Mouse (Mus musculus) stomach, embryonic 15.5 days (tissue): Measurements from ENCODE around the gene Itpr1. TPM values are rescaled to one million over a fixed set of nuclear protein-coding genes. Genes with fewer than 3 reads are reported as not detected.

Experiments used
- ATAC-seq: fragments of 200-750 bp; cut with Nextera tagmentation; 2 replicates; pipeline ENCODE4 v1.8.0; 2017; ENCODE audit warnings: low read depth, moderate number of reproducible peaks, moderate TSS enrichment; ENCODE audit not compliant: insufficient read depth, low FRiP score
- H3K27ac ChIP-seq: fragments of 300-500 bp; sonication (generic); 2 replicates; pipeline ENCODE4 v1.5.1; 2015; ENCODE audit warnings: mild to moderate bottlenecking, inconsistent platforms
- H3K27me3 ChIP-seq: fragments of 300-500 bp; sonication (generic); replicated peaks from 2 replicates; pipeline ENCODE4 v1.6.1; 2015; ENCODE audit warnings: inconsistent platforms
- H3K36me3 ChIP-seq: fragments of 300-500 bp; sonication (generic); 2 replicates; pipeline ENCODE4 v1.6.1; 2015; ENCODE audit warnings: inconsistent platforms
- H3K4me1 ChIP-seq: fragments of 300-500 bp; sonication (generic); 2 replicates; pipeline ENCODE4 v1.6.1; 2015; ENCODE audit warnings: inconsistent platforms
- H3K4me2 ChIP-seq: fragments of 300-500 bp; sonication (generic); 2 replicates; pipeline ENCODE4 v1.6.1; 2015; ENCODE audit warnings: mild to moderate bottlenecking, inconsistent platforms
- H3K4me3 ChIP-seq: fragments of 300-500 bp; sonication (generic); replicated peaks from 2 replicates; pipeline ENCODE4 v1.5.1; 2015; ENCODE audit warnings: inconsistent platforms
- H3K9ac ChIP-seq: fragments of 300-500 bp; sonication (generic); 2 replicates; pipeline ENCODE4 v1.6.1; 2015; ENCODE audit warnings: inconsistent platforms
- H3K9me3 ChIP-seq: fragments of 300-500 bp; sonication (generic); 2 replicates; pipeline ENCODE4 v1.6.1; 2016; ENCODE audit warnings: inconsistent platforms
- WGBS: fragments of 180-500 bp; shearing (Covaris S2); methylation state at CpG from one replicate; pipeline ENCODE4 v1.1.7; 2015; 5-methylcytosine and 5-hydroxymethylcytosine counted together
- polyA plus RNA-seq: library from polyadenylated mRNA; unstranded; fragments of >200 nt; fragmentation: Nextera tagmentation; extraction: Ambion mirVana; gene quantifications from 2 replicates; pipeline ENCODE4 v1.2.1, GENCODE M21; 2015

The Itpr1 gene
- polyA plus RNA-seq, 1 experiment from 2014 or later = 9.4 TPM

DNA sequence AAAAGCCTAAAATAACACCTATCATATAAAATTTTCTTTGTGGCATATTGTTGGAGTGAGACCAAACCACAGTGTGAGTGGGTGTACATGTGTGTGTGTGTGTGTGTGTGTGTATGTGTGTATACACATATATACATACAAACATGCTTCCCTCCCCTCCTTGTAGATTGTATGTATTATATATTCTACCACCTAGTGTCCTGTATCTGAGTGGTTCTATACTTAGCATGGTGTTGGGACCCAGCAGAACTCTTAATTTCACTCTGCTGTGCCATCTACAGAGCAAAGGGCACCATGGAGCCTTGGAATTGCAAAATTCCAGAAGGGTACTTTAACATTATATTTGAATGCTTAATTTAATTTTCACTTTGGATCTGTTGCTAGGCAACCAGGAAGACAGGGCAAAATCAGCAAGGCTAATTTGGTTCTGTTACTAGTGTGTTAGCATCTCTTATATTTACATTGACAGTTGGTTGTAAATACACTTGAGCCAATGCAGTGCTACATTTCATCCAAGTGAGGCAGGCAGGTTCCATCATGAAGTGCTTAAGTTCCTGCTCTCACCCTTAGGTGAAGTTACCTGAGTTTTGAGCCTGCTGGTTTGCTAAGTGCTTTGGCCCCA lies 122.4 kb downstream of the Itpr1 start:
- no peak overlapping the region for H3K4me2 ChIP-seq
- no peak overlapping the region for H3K4me3 ChIP-seq
- H3K4me1 ChIP-seq = no peaks in the 10 kb centered on the region
- H3K9ac ChIP-seq = no peak overlapping the region
- no peak for ATAC-seq
- no peaks in the 10 kb centered on the region for H3K9me3 ChIP-seq
- no peak overlapping the region for H3K27ac ChIP-seq
- H3K27me3 ChIP-seq = no peaks in the 10 kb centered on the region
- no peaks in the 10 kb centered on the region for H3K36me3 ChIP-seq

DNA sequence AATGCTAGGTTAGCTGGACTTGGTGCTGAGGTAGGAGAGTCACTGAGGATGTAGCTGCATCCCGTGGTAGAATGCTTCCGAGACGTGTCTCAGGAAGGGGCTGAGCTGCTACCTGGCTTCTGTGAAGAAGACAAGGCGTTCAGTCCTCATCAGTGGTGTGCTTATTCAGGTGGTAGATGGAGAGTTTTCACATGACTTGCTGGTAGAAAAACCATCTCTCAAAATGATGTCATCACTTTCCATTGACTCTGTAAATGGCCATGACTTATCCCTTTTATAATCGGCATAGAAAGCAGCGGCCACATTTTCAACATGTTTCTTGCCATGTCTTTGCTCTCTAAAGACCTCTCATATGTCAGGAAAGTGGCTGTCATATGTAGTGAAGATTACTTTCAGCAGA lies 123.6 kb downstream of the Itpr1 start:
- Histone ChIP-seq H3K4me1 (no peaks in the 10 kb centered on the region), H3K9me3 (no peaks in the 10 kb centered on the region), H3K4me3 (no peak overlapping the region), H3K27me3 (no peaks in the 10 kb centered on the region), H3K36me3 (no peaks in the 10 kb centered on the region), H3K4me2 (no peak overlapping the region), H3K9ac (no peak overlapping the region), H3K27ac (no peak overlapping the region)
- no peak for ATAC-seq
- 87% methylated on average over 6 of the region's 6 CpGs for WGBS

DNA sequence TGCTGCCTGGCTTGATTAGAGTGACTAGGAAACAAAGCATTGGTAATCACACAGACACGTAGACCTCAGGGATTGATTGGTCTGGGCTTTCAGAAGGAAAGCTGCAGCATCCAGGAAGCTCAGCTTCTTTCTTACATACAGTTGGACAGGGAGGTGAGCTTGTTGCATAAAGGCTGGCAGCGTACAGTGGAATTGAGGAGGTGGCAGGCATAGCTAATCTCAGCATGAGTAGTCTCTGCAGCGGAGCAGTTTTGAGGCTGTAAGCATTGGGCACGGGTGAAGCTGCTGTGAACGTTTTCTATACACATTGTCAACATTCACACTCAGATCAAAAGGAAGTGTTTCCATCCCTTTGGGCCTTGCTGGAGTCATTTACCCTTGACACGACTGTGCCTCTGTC lies 124.4 kb downstream of the Itpr1 start:
- Histone ChIP-seq H3K27ac (no peak overlapping the region), H3K36me3 (no peaks in the 10 kb centered on the region), H3K27me3 (no peaks in the 10 kb centered on the region), H3K9ac (no peak overlapping the region), H3K9me3 (no peaks in the 10 kb centered on the region), H3K4me1 (no peaks in the 10 kb centered on the region), H3K4me2 (no peak overlapping the region), H3K4me3 (no peak overlapping the region)
- ATAC-seq = no peak
- 59% methylated on average over 6 of the region's 6 CpGs for WGBS

DNA sequence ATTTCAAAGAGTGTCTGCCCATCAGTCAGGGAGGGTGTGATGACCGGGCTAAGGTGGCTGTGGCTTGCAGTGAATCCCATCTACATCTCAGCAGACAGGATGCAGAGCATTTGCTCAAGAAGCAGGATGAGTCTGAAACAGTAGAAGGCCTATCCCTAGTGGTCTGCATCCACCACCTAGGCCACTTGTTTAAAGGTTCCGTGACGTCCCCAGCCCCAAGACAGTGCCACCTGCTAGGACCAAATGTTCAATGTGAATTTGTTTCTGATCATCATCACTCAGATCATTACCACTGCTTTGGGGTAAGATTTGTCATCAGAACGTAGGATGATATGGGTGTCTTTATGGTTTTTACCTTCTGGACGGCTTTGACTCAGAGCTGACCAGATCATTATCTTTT lies 125.5 kb downstream of the Itpr1 start:
- 90% methylated on average over 5 of the region's 5 CpGs for WGBS
- no peak for ATAC-seq
- H3K27ac ChIP-seq = no peak overlapping the region

DNA sequence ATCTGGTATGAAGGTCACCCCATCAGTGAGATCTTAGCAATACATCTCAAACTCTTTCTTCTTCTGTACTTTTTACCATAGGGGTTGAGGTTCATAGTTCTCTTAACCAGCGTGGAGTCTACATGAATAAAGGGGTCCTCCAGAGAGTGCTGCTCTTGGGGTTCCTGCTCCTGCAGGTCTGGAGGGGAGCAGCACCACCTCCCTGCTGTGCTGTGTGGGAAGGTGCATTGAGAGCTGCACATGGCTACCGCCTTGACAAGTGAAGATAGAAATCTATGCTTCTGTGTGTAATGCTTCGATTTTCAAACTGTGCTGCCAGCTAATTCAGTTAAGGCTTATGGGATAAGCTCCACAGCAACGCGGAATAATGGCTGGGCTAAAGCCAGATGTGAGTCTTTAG lies 130.1 kb downstream of the Itpr1 start:
- 73% methylated on average over 5 of the region's 5 CpGs for WGBS
- Histone ChIP-seq H3K4me3 (no peak overlapping the region), H3K9me3 (no peaks in the 10 kb centered on the region), H3K27ac (no peak overlapping the region), H3K9ac (no peak overlapping the region), H3K4me2 (no peak overlapping the region), H3K27me3 (no peaks in the 10 kb centered on the region), H3K4me1 (no peaks in the 10 kb centered on the region), H3K36me3 (no peaks in the 10 kb centered on the region)
- no peak for ATAC-seq

More for the DNA sequence above, 125.5 kb downstream of the Itpr1 start:
- no peak overlapping the region for H3K4me3 ChIP-seq
- H3K36me3 ChIP-seq = no peaks in the 10 kb centered on the region
- H3K9ac ChIP-seq = no peak overlapping the region
- no peaks in the 10 kb centered on the region for H3K27me3 ChIP-seq
- H3K9me3 ChIP-seq = no peaks in the 10 kb centered on the region
- no peaks in the 10 kb centered on the region for H3K4me1 ChIP-seq
- no peak overlapping the region for H3K4me2 ChIP-seq

DNA sequence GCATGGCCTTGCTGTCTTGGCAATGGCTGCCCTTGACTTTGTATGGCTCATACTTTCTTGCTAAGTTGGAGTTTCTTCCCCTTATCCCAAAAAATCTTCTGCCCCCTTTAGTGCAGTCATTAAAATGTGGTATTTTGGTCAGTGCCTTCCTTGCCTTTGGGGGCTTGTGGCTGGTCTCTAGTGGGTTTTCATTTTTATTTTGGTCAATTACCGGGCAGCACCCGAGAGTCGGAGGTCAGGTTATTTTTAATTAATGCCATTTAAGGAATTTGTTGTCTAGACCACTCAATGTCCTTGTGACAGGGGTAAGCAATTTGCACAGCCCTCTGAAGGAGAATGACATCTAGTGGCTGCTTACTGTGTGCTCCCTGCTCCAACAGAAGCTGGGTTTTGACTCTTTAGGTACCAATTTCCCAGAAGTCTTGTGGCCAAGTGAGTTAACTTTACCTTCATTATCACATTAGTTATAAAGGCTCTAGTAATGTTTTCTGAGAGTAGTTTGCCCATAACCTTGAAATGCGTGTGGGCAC lies 130.9 kb downstream of the Itpr1 start:
- Histone ChIP-seq H3K4me1 (no peaks in the 10 kb centered on the region), H3K27me3 (no peaks in the 10 kb centered on the region), H3K4me3 (no peak overlapping the region), H3K36me3 (no peaks in the 10 kb centered on the region), H3K4me2 (no peak overlapping the region), H3K9me3 (no peaks in the 10 kb centered on the region), H3K9ac (no peak overlapping the region), H3K27ac (no peak overlapping the region)
- WGBS = 72% methylated on average over 4 of the region's 4 CpGs
- no peak for ATAC-seq

DNA sequence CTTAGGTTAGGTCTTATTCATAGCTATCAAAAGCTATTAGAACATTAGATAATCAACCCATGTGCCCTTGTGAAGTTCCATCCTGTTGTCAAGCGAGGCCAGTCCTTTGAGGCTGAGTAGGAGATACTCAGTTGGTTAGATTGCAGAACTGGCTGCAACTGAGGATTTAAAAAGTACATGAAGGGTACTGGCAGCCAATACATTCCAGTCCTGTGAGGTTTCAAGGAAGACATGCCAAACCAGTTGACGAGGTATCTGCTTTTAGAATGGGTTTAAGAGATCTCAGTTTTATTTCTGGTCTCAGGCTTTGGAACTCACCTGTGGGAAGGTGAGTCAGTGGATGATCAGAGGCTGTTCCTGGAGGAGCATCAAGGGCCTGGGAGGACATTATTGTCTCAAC lies 137.9 kb downstream of the Itpr1 start:
- H3K9ac ChIP-seq = no peak overlapping the region
- H3K4me3 ChIP-seq = no peak overlapping the region
- no peaks in the 10 kb centered on the region for H3K9me3 ChIP-seq
- no peak overlapping the region for H3K4me2 ChIP-seq
- no peak for ATAC-seq
- no peak overlapping the region for H3K27ac ChIP-seq
- no peaks in the 10 kb centered on the region for H3K36me3 ChIP-seq
- no peaks in the 10 kb centered on the region for H3K4me1 ChIP-seq
- WGBS = 90% methylated on average over 2 of the region's 2 CpGs
- no peaks in the 10 kb centered on the region for H3K27me3 ChIP-seq

DNA sequence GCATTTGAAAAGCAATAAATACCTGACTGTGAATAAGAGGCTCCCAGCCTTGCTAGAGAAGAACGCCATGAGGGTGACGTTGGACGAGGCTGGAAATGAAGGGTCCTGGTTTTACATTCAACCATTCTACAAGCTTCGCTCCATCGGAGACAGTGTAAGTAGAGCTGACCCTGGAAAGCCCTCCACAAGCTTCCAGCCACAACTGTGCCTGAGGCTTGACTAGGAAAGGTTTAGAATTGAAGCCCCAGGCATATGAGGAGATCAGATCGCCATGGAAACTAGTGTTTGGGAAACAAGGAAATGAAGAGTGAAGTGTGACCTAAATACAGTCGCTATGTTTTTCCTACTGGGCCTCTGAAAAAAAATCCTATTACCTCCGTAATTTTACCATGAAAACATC lies 139.1 kb downstream of the Itpr1 start:
- no peaks in the 10 kb centered on the region for H3K4me1 ChIP-seq
- no peak overlapping the region for H3K27ac ChIP-seq
- ATAC-seq = no peak
- no peak overlapping the region for H3K4me3 ChIP-seq
- H3K9ac ChIP-seq = no peak overlapping the region
- H3K27me3 ChIP-seq = no peaks in the 10 kb centered on the region
- H3K4me2 ChIP-seq = no peak overlapping the region
- WGBS = 81% methylated on average over 8 of the region's 8 CpGs
- H3K9me3 ChIP-seq = no peaks in the 10 kb centered on the region
- no peaks in the 10 kb centered on the region; the same call in 1 of the 2 replicates for H3K36me3 ChIP-seq

DNA sequence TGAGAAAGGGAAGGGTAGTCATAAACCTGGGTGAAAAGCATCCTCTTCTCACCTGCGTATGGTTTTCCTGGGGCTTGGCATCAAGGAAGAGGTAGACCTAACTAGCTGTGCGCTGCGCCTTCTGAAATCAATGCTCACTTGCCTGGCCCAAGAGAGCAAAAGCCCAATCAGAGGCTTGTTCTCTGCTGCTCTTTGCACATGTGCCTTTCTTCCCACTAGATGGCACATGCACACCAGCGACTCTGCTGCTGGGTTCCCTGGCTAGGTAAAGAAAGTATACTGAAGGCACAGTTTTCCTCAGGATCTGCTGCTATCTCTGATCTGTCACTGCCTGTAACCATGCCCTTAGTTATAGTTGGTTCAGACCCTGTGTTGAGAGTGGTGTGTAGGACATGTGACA lies 154.5 kb downstream of the Itpr1 start:
- Histone ChIP-seq H3K36me3 (peaks cover 6% of the 10 kb centered on the region; the same call in 1 of the 2 replicates), H3K27ac (no peak overlapping the region), H3K4me3 (no peak overlapping the region), H3K4me2 (no peak overlapping the region), H3K9ac (no peak overlapping the region), H3K27me3 (no peaks in the 10 kb centered on the region), H3K9me3 (no peaks in the 10 kb centered on the region), H3K4me1 (no peaks in the 10 kb centered on the region)
- WGBS = 84% methylated on average over 4 of the region's 4 CpGs
- ATAC-seq = no peak

DNA sequence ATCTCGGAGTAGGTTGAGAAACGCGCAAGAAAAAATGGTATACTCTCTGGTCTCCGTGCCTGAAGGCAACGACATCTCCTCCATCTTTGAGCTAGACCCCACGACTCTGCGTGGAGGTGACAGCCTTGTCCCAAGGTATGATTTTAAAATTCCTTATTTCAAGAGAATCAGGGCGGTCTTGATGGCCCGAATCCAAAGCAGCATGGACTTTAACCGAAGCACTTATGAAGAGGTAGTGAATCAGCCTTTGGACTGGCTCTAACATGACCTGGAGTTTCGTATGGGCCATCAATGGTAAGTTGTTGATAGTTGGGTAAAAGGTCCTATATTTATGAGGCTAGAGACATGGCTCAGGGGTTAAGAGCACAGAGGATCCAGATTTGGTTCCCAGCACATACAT lies 156.1 kb downstream of the Itpr1 start:
- WGBS = 95% methylated on average over 11 of the region's 11 CpGs
- Histone ChIP-seq H3K9me3 (no peaks in the 10 kb centered on the region), H3K4me2 (no peak overlapping the region), H3K36me3 (no peaks in the 10 kb centered on the region; the same call in 1 of the 2 replicates), H3K4me1 (no peaks in the 10 kb centered on the region), H3K27me3 (no peaks in the 10 kb centered on the region), H3K27ac (no peak overlapping the region), H3K4me3 (no peak overlapping the region), H3K9ac (no peak overlapping the region)
- ATAC-seq = no peak

DNA sequence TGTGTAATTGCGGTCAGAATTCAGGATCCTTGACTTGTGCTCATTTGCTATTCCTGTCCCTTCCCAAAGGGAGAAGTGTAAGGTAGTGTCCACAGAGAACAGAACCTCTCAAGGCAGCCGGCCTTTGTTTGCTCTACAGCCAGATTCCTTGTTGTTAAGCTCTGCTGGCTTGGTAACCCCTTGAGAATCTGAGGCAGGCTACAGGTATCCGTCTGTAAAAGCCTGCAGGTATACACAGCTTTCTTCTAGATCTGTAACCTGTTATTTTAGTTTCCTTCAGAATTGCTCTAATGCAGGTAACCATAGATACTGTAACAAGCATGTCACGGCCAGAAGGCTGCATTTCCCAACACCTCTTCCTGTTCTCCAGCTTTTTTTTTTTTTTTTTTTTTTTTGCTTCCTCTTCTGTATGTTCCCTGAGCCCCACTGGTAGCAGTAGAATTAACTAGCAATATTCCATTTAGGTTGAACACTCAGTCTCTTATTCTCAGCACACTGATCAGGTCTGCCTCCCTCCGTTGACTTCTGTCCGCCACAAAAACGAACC lies 158.5 kb downstream of the Itpr1 start:
- no peaks in the 10 kb centered on the region; the same call in 1 of the 2 replicates for H3K36me3 ChIP-seq

DNA sequence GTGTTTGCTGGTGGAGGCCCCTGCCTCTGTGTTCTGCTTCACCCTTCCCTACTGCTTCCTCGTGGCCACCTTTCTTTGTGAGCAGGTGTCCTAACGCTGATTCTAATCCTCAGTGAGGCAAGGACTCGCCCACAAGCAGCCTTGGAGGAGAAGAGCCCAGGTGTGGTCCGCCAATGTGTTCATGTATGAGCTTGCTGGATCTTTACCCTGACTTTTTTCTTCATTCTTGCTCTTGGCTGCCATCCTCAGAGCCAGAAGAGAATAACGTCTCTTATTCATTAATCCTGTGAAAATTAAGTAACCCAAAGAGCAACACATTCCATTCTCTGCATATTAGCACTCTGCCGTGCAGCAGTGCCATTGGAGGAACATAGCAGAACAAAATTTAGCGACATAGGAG lies 161.1 kb downstream of the Itpr1 start:
- no peak overlapping the region for H3K27ac ChIP-seq
- H3K4me3 ChIP-seq = no peak overlapping the region
- no peaks in the 10 kb centered on the region for H3K27me3 ChIP-seq
- WGBS = 72% methylated on average over 7 of the region's 7 CpGs
- no peak for ATAC-seq
- no peaks in the 10 kb centered on the region for H3K9me3 ChIP-seq
- H3K4me1 ChIP-seq = no peaks in the 10 kb centered on the region
- no peak overlapping the region for H3K4me2 ChIP-seq
- no peak overlapping the region for H3K9ac ChIP-seq
- no peaks in the 10 kb centered on the region; the same call in 1 of the 2 replicates for H3K36me3 ChIP-seq

More for the DNA sequence above, 158.5 kb downstream of the Itpr1 start:
- H3K27ac ChIP-seq = no peak overlapping the region
- H3K4me2 ChIP-seq = no peak overlapping the region
- H3K4me1 ChIP-seq = no peaks in the 10 kb centered on the region
- no peak overlapping the region for H3K4me3 ChIP-seq
- no peak for ATAC-seq
- no peaks in the 10 kb centered on the region for H3K9me3 ChIP-seq
- H3K27me3 ChIP-seq = no peaks in the 10 kb centered on the region
- WGBS = 79% methylated on average over 7 of the region's 7 CpGs
- H3K9ac ChIP-seq = no peak overlapping the region
